Mouse (Mus musculus) hindbrain, embryonic 14.5 days (tissue): ENCODE results near the gene 1110004F10Rik. TPM values are rescaled to one million over a fixed set of nuclear protein-coding genes. Genes with fewer than 3 reads are reported as not detected.

ENCODE experiments used
- ATAC-seq: fragments of 200-750 bp; cut with Nextera tagmentation; 2 replicates; pipeline ENCODE4 v1.8.0; 2017; ENCODE audit warnings: moderate number of reproducible peaks, mild to moderate bottlenecking, moderate TSS enrichment, moderate library complexity; ENCODE audit not compliant: low FRiP score
- DNase-seq: peaks from one replicate; pipeline ENCODE4 v3.0.0-alpha.2; 2015; ENCODE audit warnings: low spot score
- H3K27ac ChIP-seq: fragments of 300-500 bp; sonication (generic); 2 replicates; pipeline ENCODE4 v1.5.1; 2014; ENCODE audit warnings: mild to moderate bottlenecking, moderate library complexity
- H3K27me3 ChIP-seq: fragments of 300-500 bp; sonication (generic); 2 replicates; pipeline ENCODE4 v1.6.1; 2014; ENCODE audit warnings: mild to moderate bottlenecking, low read length, mixed read lengths; ENCODE audit not compliant: control insufficient read depth, insufficient read depth
- H3K36me3 ChIP-seq: fragments of 300-500 bp; sonication (generic); replicated peaks from 2 replicates; pipeline ENCODE4 v1.6.1; 2014; ENCODE audit not compliant: control insufficient read depth, insufficient read depth
- H3K4me1 ChIP-seq: fragments of 300-500 bp; sonication (generic); replicated peaks from 2 replicates; pipeline ENCODE4 v1.6.1; 2014; ENCODE audit warnings: antibody characterized with exemption, low read length, mixed read lengths; ENCODE audit not compliant: control insufficient read depth, insufficient read depth
- H3K4me2 ChIP-seq: fragments of 300-500 bp; sonication (generic); replicated peaks from 2 replicates; pipeline ENCODE4 v1.6.1; 2014; ENCODE audit warnings: mild to moderate bottlenecking, moderate library complexity
- H3K4me3 ChIP-seq: fragments of 300-500 bp; sonication (generic); replicated peaks from 2 replicates; pipeline ENCODE4 v1.5.1; 2014; ENCODE audit warnings: mild to moderate bottlenecking, low read length
- H3K9ac ChIP-seq: fragments of 300-500 bp; sonication (generic); 2 replicates; pipeline ENCODE4 v1.6.1; 2014
- H3K9me3 ChIP-seq: fragments of 300-500 bp; sonication (generic); 2 replicates; pipeline ENCODE4 v1.6.1; 2016; ENCODE audit warnings: low read length; ENCODE audit not compliant: control insufficient read depth
- WGBS: fragments of 180-500 bp; shearing (Covaris S2); extraction: QIAGEN DNeasy Blood & Tissue Kit; methylation state at CpG from one replicate; pipeline ENCODE4 v1.1.7; 2014; 5-methylcytosine and 5-hydroxymethylcytosine counted together
- polyA plus RNA-seq: library from polyadenylated mRNA; unstranded; fragments of >200 nt; fragmentation: Nextera tagmentation; extraction: Ambion mirVana; gene quantifications from 2 replicates; pipeline ENCODE4 v1.2.1, GENCODE M21; 2014

1110004F10Rik gene
- polyA plus RNA-seq, 1 experiment from 2014 or later = 316 TPM

- no peak for ATAC-seq
- H3K9me3 ChIP-seq = no peaks in the 10 kb centered on the region
- H3K4me2 ChIP-seq = no peak overlapping the region
- WGBS = 85% methylated on average over 1 of the region's 1 CpGs
- H3K36me3 ChIP-seq = no peaks in the 10 kb centered on the region
- H3K27ac ChIP-seq = no peak overlapping the region
- no peak overlapping the region for H3K4me3 ChIP-seq
- H3K27me3 ChIP-seq = no peaks in the 10 kb centered on the region
- no peak for DNase-seq
- H3K4me1 ChIP-seq = peaks cover 5% of the 10 kb centered on the region; the same call in 1 of the 2 replicates
- H3K9ac ChIP-seq = no peak overlapping the region
These were observed 80.2 kb downstream of the 1110004F10Rik start for GRCm38 (mm10) chr7:116119306-116119857.

- WGBS = 73% methylated on average over 4 of the region's 4 CpGs
These were observed 81.5 kb downstream of the 1110004F10Rik start for GRCm38 (mm10) chr7:116120737-116121136.

DNA sequence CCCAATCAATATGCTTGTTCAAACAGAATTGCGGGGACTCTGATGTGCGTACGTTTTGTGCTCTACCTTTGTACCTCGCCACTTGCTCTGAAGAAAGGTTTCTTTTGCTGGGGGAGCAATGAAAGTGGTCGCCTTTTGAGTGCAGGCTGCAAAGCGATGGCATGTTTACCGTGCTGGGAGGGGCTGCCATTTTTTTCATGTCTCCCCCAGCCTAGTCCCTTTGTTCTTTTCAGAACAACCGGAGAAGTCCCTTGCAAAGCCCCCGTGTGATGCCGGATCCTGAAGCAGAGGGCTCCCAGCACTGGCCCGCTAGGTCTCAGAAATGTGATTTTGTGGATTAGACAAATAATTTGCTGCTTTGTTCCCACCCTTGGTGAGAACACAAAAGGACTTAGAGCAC is 82.0 kb downstream of the 1110004F10Rik start:
- Histone ChIP-seq H3K4me2 (no peak overlapping the region), H3K27me3 (no peaks in the 10 kb centered on the region), H3K27ac (no peak overlapping the region), H3K4me1 (peaks cover 5% of the 10 kb centered on the region; the same call in 1 of the 2 replicates), H3K9ac (no peak overlapping the region), H3K9me3 (no peaks in the 10 kb centered on the region), H3K4me3 (no peak overlapping the region), H3K36me3 (no peaks in the 10 kb centered on the region)
- ATAC-seq (no peak), DNase-seq (no peak)
- 34% methylated on average over 11 of the region's 11 CpGs for WGBS

More at GRCm38 (mm10) chr7:116120737-116121136, 81.5 kb downstream of the 1110004F10Rik start:
- DNase-seq (no peak), ATAC-seq (no peak)
- Histone ChIP-seq H3K36me3 (no peaks in the 10 kb centered on the region), H3K4me1 (peaks cover 5% of the 10 kb centered on the region; the same call in 1 of the 2 replicates), H3K9me3 (no peaks in the 10 kb centered on the region), H3K9ac (no peak overlapping the region), H3K27ac (no peak overlapping the region), H3K4me2 (no peak overlapping the region), H3K27me3 (no peaks in the 10 kb centered on the region), H3K4me3 (no peak overlapping the region)

- no peaks in the 10 kb centered on the region for H3K27me3 ChIP-seq
- peak; percentile 36 for DNase-seq
- no peaks in the 10 kb centered on the region for H3K9me3 ChIP-seq
- no peak overlapping the region for H3K9ac ChIP-seq
- whole genome bisulfite sequencing = 26% methylated on average over 13 of the region's 13 CpGs
- H3K4me1 ChIP-seq = peaks cover 5% of the 10 kb centered on the region; the same call in 1 of the 2 replicates
- peak; percentile 82; the same call in 1 of the 2 replicates for ATAC-seq
- no peaks in the 10 kb centered on the region for H3K36me3 ChIP-seq
- no peak overlapping the region for H3K4me2 ChIP-seq
- H3K4me3 ChIP-seq = no peak overlapping the region
- no peak overlapping the region for H3K27ac ChIP-seq
These were observed 83.9 kb downstream of the 1110004F10Rik start for GRCm38 (mm10) chr7:116122981-116123596.

- Histone ChIP-seq H3K9me3 (no peaks in the 10 kb centered on the region), H3K4me2 (no peak overlapping the region), H3K4me1 (peaks cover 5% of the 10 kb centered on the region; the same call in 1 of the 2 replicates), H3K9ac (no peak overlapping the region), H3K27me3 (no peaks in the 10 kb centered on the region), H3K36me3 (no peaks in the 10 kb centered on the region), H3K27ac (no peak overlapping the region), H3K4me3 (no peak overlapping the region)
- ATAC-seq = no peak
- DNase-seq = no peak
- WGBS = 86% methylated on average over 2 of the region's 2 CpGs
These were observed 84.4 kb downstream of the 1110004F10Rik start for GRCm38 (mm10) chr7:116123597-116123985.

DNA sequence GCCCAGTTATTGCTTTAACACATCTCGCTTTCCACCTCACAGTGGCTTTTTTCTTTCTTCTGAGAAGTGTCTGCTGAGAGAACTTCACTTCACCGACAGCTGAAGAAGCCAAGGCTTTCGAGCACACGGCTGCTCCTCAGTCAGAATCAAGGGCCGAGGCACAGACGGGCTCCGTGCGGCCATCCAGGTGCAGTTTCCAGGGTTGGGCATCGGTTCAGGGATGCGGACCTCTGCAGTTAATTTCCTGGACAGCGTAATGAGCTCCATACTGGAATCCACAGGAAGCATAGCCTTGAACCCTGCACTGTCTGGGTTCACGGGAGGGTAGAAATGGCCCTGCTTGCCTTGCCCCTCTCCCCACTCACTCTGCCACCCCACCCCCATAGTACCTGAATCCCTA is 84.9 kb downstream of the 1110004F10Rik start:
- DNase-seq = no peak
- 88% methylated on average over 12 of the region's 12 CpGs for WGBS
- Histone ChIP-seq H3K27me3 (no peaks in the 10 kb centered on the region), H3K4me3 (no peak overlapping the region), H3K4me2 (no peak overlapping the region), H3K9ac (no peak overlapping the region), H3K9me3 (no peaks in the 10 kb centered on the region), H3K36me3 (no peaks in the 10 kb centered on the region), H3K4me1 (peaks cover 5% of the 10 kb centered on the region; the same call in 1 of the 2 replicates), H3K27ac (no peak overlapping the region)
- ATAC-seq = no peak

DNA sequence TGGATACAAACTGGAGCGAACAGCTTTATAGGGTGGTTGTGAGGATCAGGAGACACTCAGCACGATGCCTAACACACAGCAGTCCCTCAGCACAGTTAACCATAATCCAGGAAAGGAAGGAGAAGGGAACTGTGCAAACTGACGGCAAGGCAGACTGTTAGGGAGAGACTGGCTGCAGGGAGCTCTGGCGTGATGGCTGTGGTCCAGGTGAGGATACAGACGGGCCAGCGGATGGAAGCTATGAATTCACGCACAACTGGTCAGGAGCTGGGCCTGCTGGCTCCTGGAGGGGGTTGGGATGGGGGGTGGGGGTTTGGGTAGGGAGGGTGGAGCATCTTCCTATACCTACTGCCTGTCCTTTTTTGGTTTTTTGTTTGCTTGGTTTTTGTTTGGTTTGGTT is 86.5 kb downstream of the 1110004F10Rik start:
- ATAC-seq (no peak), DNase-seq (no peak)
- Histone ChIP-seq H3K4me1 (peaks cover 5% of the 10 kb centered on the region; the same call in 1 of the 2 replicates), H3K4me2 (no peak overlapping the region), H3K9me3 (no peaks in the 10 kb centered on the region), H3K27ac (no peak overlapping the region), H3K9ac (no peak overlapping the region), H3K4me3 (no peak overlapping the region), H3K36me3 (no peaks in the 10 kb centered on the region), H3K27me3 (no peaks in the 10 kb centered on the region)
- WGBS = 78% methylated on average over 7 of the region's 7 CpGs

DNA sequence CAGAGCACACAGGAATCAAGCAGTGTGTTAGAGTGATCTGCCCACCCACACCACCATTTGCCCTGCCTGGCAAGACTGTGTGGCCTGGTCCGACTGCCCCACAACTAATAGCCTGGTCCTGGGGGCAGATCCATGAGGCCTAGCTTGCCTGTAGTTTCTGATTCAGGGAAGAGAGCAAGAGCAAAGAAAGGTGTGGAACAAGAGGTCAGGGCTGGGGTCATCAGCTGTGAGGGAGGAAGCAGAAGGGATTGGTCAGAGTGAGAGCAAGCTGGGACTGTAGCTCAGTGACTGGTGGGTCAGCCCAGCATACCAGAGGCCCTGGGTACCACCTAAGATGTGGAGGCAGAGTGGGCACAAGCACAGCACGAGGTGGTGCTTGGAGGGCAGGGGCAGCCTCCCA is 87.9 kb downstream of the 1110004F10Rik start:
- no peaks in the 10 kb centered on the region for H3K36me3 ChIP-seq
- WGBS = 86% methylated on average over 2 of the region's 2 CpGs
- H3K4me1 ChIP-seq = peaks cover 9% of the 10 kb centered on the region; the same call in 1 of the 2 replicates

GRCm38 (mm10) chr7:116128286-116128685 is 89.1 kb downstream of the 1110004F10Rik start:
- peaks cover 9% of the 10 kb centered on the region; the same call in 1 of the 2 replicates for H3K4me1 ChIP-seq
- ATAC-seq (no peak), DNase-seq (no peak)
- no peaks in the 10 kb centered on the region for H3K36me3 ChIP-seq
- H3K4me2 ChIP-seq = no peak overlapping the region
- WGBS = 94% methylated on average over 8 of the region's 8 CpGs
- no peak overlapping the region for H3K4me3 ChIP-seq
- no peak overlapping the region for H3K27ac ChIP-seq
- H3K9me3 ChIP-seq = no peaks in the 10 kb centered on the region
- H3K9ac ChIP-seq = no peak overlapping the region
- H3K27me3 ChIP-seq = no peaks in the 10 kb centered on the region

More for the DNA sequence above, 87.9 kb downstream of the 1110004F10Rik start:
- no peak overlapping the region for H3K4me3 ChIP-seq
- no peak for DNase-seq
- H3K27me3 ChIP-seq = no peaks in the 10 kb centered on the region
- H3K4me2 ChIP-seq = no peak overlapping the region
- H3K27ac ChIP-seq = no peak overlapping the region
- no peak overlapping the region for H3K9ac ChIP-seq
- no peaks in the 10 kb centered on the region for H3K9me3 ChIP-seq
- no peak for ATAC-seq
